Mouse (Mus musculus) adrenal gland, adult 2 months (tissue): ENCODE measurements around the gene Ptpn13. TPM values are rescaled to one million over a fixed set of nuclear protein-coding genes. Genes with fewer than 3 reads are reported as not detected.

Source experiments
- DNase-seq: peaks from one replicate; pipeline ENCODE4 v3.0.0; 2021
- polyA plus RNA-seq: library from polyadenylated mRNA; depleted of rRNA; stranded (reverse); fragments of >200 nt; gene quantifications from 2 replicates; pipeline ENCODE4 v1.2.3, GENCODE M21; 2012
- total RNA-seq, 2 experiments: library from RNA; stranded (reverse); gene quantifications; 2 replicates each; pipeline ENCODE4 v1.2.3; 2021

Gene Ptpn13
- total and polyA plus RNA-seq, 3 experiments, result 3.6 to 32.8 (median 21.4) TPM

DNA sequence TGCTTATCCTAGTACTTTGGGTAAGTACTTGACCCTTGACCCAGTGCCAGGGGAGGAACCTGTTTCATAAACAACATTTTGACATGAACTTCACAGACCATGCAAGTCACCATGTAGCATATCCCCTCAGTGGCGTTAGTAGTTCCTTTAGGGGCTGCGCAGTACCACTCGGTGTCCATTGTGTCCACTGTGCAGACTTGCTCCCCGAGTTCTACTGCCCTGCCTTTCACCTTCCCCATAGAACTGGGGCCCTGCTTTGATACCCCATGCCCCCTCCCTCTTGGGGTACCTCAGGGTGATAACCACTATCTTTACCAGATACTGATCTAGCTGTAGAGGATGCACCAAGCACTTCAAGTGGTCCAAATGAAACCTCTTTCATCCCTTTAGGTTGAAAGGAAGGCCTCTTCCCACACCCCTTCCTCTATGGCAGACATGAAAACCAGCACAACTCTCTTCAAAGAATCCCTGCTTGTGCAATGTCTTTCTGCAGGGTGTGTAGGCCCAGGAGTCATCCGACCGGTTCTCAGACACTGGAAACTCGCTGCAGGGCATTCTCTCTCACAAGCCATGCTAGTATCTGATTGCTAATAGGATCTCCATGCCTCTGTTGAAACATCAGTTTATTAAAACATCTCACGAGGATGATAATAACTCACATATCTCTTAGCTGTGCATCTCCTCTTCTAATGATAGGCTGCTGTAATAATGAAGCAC, 34.1 kb downstream of the Ptpn13 start:
- DNase-seq, result no peak

DNA sequence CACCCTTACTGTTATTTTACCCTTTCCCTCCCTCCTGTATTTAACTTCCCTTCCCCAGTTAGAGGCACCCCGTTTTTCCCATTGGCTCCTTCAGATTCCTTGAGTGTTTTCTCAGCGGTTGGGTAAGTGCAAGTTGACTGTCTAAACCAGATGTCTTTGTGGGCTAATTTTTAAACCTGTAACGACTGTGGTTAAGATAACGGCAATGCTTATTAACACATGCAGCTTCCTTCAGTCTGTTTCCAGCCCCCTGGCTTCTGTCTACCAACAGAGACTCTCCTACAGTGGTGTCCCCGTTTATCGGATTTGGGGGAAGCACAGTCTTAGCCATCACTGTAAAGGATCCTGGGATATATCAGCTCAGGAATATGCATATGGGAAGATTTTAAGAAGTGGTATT, 35.9 kb downstream of the Ptpn13 start:
- no peak for DNase-seq

DNA sequence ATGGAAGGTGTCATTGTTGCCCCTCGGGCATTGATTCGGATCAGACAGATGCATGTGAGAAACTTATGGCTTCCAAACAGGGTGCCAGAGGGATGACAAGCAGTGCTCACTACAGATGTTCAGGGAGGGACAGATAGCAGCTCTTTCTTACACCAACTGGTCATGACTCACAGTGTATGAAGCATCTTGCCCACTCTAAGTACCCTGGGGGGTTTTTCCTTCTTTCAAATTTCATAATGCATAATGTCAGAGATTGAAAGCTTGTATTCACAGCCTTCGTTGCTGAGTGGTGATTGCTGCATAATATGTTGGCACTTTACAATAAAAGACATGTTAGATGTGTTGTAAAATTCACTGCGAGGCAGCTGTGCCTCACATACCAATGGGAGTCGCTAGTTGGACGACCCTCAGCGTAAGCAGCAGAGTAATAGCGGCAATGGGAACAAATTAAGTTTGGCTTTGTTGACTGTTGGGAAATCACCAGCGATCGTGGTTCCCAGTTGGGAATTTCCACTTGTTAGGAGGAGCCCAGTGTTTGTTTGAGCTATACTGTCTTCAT, 38.7 kb downstream of the Ptpn13 start:
- DNase-seq, result no peak

DNA sequence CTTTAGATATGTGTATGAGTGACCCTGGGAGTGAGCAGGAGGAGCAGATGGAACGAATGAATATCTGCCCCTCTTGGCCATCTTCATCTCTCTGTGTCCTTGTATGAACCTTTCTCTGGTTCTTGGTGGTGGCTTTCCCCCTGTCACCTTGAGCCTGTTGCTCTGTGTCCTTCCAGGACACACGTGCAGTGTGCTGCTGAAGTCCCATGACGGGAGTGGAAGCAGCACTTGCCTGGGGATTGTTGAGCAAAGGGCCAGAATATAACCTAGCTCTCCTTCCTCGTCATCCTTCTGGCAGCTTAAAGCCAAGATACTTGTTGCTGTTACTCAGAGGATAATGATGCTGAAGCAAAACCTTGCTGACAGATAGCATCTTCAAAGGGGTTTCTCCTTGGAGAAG, 39.3 kb downstream of the Ptpn13 start:
- DNase-seq, result no peak

GRCm38 (mm10) chr5:103464771-103465170, 39.8 kb downstream of the Ptpn13 start:
- DNase-seq, result no peak

- no peak for DNase-seq
Observed at GRCm38 (mm10) chr5:103472670-103473069, 47.7 kb downstream of the Ptpn13 start.

GRCm38 (mm10) chr5:103473467-103474096, 48.6 kb downstream of the Ptpn13 start:
- no peak for DNase-seq

DNA sequence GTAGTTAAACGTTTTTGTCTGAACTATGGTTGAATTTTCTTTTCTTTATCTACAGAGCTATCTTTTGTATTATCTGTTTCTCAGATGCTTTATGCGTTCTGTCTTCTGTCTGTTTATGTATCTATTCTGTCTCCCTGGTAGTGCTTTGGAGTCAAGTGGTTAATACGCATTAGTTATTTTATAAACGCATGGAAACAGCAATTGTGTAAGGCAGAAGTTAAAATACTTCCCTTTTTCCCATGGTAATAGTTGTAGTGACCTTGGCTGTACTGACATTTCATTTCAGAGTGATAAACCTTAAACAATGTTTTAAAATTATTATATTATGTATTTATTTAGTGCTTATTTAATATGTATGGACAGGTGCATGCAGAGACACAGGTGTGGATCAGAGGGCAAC, 49.3 kb downstream of the Ptpn13 start:
- DNase-seq, result no peak

DNA sequence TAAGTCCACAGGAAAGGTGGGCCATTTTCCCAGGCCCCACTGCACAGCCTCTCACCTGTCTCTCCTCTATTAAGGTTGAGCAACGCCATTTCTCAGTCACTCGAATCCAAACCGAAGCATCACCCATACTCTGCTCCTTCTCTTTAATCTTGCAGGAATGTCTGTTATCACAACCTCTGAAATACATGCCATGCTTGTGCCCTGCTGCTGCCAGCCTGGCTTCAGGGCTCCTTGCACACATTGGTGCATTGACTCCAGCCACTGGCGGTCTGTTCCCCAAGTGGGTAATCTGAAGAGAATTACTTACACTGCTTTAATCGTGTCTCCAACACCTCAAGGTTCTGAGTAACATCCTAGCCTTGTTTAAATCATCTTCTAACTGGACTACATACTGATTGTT, 50.5 kb downstream of the Ptpn13 start:
- no peak for DNase-seq

DNA sequence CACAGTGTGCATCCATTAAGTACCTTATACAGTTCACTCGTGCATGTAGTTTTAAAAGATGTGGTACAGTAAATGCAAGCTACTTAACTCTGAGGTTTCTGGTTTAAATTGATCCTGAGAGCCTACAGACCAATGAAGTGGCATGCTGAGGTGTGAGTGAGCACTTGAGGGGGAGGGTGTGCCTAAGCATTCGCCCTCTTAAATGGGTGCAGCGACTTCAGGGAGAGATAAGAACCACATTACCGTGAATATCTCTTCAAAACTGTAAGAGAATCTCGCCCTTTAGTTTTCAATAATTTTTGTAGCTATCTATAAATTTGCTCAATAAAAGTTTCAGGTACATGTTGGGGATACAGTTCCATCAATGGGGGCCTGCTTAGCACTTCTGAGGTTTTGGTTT, 54.5 kb downstream of the Ptpn13 start:
- no peak for DNase-seq

GRCm38 (mm10) chr5:103481222-103481621, 56.2 kb downstream of the Ptpn13 start:
- no peak for DNase-seq

DNA sequence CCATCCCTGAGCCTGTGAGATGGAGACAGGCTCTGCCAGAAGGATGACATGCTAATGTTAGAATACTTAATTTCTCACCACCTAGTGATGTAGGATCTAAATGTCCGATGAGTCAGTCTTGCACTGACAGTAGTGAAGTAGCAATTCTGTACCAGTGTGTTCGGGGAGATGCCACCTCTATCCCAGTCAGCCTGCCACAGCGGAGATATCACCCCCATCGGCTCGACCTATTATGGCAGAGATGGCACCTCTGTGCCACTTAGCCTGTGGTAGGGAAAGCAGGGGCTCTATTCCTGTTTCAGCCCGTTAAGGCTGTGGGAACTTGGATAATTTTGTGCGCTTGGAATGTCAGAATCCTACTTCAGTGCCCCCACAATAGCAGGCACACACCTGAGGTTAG, 62.0 kb downstream of the Ptpn13 start:
- no peak for DNase-seq

DNA sequence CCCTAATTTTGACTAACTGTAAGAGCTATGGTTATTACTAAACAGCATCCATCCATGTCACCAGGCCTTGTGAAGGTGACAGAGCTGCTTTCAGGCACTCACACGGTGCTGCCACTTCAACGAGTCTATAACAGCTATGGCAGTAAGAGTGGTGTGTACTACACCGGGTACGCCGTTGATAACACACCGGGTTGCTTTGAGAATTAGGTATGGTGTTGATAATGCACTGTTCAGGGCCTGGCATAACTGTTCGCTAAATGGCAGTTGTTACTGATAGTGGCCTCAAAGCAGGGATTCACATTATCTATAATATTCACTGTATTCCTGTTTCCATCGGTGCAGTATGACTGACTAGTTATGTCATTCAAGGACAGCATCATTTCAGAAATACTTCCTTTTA, 66.0 kb downstream of the Ptpn13 start:
- DNase-seq, result no peak

GRCm38 (mm10) chr5:103491788-103492187, 66.8 kb downstream of the Ptpn13 start:
- no peak for DNase-seq

- no peak for DNase-seq
Observed at GRCm38 (mm10) chr5:103497061-103497460, 72.1 kb downstream of the Ptpn13 start.

GRCm38 (mm10) chr5:103497480-103497879, 72.5 kb downstream of the Ptpn13 start:
- no peak for DNase-seq

DNA sequence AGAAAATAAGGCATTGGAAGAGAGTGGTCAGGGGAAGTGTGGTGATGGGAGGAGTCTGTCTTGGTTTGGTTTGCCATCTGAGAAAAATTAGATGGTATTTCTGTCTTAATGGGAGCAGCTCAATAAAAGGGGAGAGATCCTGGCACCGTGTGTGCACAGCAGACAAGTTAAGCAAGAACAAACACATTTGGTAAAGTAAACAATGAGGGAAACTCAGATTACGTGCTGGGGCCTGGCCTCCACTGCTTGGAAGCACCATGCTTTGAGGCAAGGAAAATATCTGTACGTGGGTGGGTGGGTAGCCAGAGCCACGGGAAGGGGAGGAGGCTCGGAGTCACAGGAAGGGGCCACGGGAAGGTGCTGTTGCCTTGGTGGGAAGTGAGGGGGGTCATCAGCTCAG, 74.3 kb downstream of the Ptpn13 start:
- DNase-seq, result no peak

GRCm38 (mm10) chr5:103501076-103501475, 76.1 kb downstream of the Ptpn13 start:
- DNase-seq, result no peak

DNA sequence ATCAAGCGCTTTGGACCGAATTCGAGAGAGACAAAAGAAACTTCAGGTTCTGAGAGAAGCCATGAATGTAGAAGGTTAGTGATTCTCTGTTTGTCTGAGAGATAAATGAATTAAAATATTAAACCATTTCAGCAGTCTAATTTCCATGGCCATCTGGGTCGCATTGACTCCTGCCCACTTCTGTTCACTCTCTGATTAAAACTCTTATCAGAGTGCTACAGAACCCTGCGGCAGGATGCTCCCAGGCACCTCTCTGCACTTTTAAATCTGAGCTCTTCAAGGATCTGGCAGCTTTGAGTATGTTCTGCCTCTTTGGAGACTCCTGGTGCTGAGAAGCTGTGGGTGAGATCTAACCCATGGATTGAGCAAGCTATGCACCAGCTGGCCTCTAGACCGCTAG, 76.8 kb downstream of the Ptpn13 start:
- DNase-seq, result no peak

- peak; percentile 43 for DNase-seq
Observed at GRCm38 (mm10) chr5:103513162-103513561, 88.2 kb downstream of the Ptpn13 start.

DNA sequence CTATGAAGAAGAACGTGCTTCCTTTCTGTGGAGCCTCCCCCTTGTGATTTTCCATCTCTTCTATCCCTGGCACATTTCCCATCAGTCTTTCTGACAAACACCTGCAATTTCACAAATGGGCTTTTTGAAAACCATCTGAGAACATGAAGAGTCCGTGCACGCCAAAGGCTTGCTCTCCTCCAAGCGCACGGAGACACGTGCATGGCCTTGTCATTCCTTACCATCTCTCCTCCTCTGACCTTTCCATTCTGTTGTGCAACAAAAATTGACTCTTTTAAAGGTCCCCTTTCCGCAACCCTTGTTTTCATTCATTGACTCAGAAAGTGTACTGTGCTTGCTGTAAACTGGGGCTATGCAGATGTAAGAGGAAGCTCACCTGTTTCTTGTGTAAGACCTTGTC, 89.4 kb downstream of the Ptpn13 start:
- peak; percentile 63 for DNase-seq

DNA sequence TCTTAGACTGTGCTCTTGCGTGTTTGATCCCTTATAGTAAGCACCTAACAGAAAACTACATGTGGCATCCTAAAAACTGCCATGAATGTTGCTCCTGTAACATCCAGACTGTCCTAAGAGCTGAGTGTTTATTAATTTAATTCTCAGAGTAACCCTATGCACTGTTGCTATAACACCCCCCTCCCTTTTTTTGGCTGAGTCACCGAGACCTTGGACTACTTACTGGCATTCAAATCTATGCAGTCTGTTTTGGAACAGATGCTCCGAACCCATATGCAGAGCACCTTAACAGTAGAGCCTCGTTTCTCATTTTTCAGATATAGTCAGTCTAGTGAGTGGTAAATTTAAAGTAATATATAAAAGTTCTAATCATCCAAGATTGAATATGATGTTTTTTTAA, 90.9 kb downstream of the Ptpn13 start:
- DNase-seq, result peak; percentile 56

GRCm38 (mm10) chr5:103516555-103516954, 91.6 kb downstream of the Ptpn13 start:
- DNase-seq, result no peak

GRCm38 (mm10) chr5:103517641-103518040, 92.6 kb downstream of the Ptpn13 start:
- DNase-seq, result no peak
